26 mouse cellular contexts compared by ENCODE assay signal in the genomic region with DNA sequence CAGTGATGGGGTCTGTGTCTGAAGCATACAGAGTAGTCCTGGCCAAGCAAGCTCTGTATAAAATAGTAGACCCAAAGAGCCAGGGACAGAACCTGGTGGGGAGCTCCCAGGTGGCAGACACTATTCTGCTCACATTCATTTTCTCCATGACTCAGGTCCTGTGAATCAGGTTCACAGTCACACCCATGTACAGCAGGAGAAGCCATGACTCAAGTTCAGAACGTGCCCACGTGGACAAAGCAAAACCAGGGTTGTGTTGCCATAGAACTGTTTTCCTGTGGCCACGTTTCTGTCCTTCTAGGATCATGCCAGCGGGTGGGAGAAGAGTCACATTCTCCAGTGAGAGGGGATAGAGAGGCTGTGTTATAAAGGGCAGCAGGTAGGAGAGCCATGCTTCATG.
DNase-seq lines count a peak whose midpoint lies in the region; ATAC-seq and TF ChIP-seq lines count a peak whose summit lies in the region.
"Had no signal": no experiment of that assay in that cellular context is flagged by ENCODE, and none has a peak within 500 bp of the region (broad histone marks: within the 10 kb centered on the region; RNA-seq: fewer than 3 reads in every experiment).

No protein-coding gene starts in this region.

- H3K4me1 ChIP-seq in hindbrain, embryonic 16.5 days (ENCODE audit: control insufficient read depth, insufficient read depth, low read depth, low read length): no peaks in the 10 kb centered on the region
- H3K4me1 ChIP-seq in hindbrain, embryonic 14.5 days (replicated peaks; ENCODE audit: control insufficient read depth, insufficient read depth, low read length): no peaks in the 10 kb centered on the region
- no peaks in the 10 kb centered on the region for H3K4me1 ChIP-seq in midbrain, postnatal 0 days (ENCODE audit: insufficient read depth, low read length)
- H3K4me1 ChIP-seq in midbrain, embryonic 15.5 days: no peaks in the 10 kb centered on the region
- no peaks in the 10 kb centered on the region; the same call in 1 of the 2 replicates for H3K4me1 ChIP-seq in forebrain, embryonic 16.5 days (replicated peaks; ENCODE audit: control insufficient read depth, insufficient read depth, low read length)
- H3K4me1 ChIP-seq: embryonic facial prominence, embryonic 13.5 days; forebrain, embryonic 10.5 days; heart, embryonic 13.5 days; hindbrain, embryonic 10.5 days; liver, embryonic 12.5 days; megakaryocyte, embryonic 14.5 days had no signal

- no peak overlapping the region for H3K4me2 ChIP-seq in hindbrain, embryonic 16.5 days (ENCODE audit: low read length)
- no peak overlapping the region for H3K4me2 ChIP-seq in hindbrain, embryonic 14.5 days (replicated peaks)
- no peak overlapping the region for H3K4me2 ChIP-seq in midbrain, postnatal 0 days (ENCODE audit: low read depth, low read length, poor library complexity, severe bottlenecking)
- no peak overlapping the region for H3K4me2 ChIP-seq in midbrain, embryonic 15.5 days
- H3K4me2 ChIP-seq in forebrain, embryonic 16.5 days (ENCODE audit: low read length): no peak overlapping the region
- H3K4me2 ChIP-seq: embryonic facial prominence, embryonic 13.5 days; heart, embryonic 13.5 days; liver, embryonic 12.5 days; midbrain, embryonic 12.5 days had no signal

- H3K9ac ChIP-seq in hindbrain, embryonic 16.5 days (ENCODE audit: low read depth, low read length): no peak overlapping the region
- no peak overlapping the region for H3K9ac ChIP-seq in hindbrain, embryonic 14.5 days
- no peak overlapping the region for H3K9ac ChIP-seq in midbrain, postnatal 0 days (replicated peaks; ENCODE audit: low read length, poor library complexity, severe bottlenecking)
- no peak overlapping the region for H3K9ac ChIP-seq in midbrain, embryonic 15.5 days
- H3K9ac ChIP-seq in forebrain, embryonic 16.5 days (replicated peaks; ENCODE audit: low read depth, low read length): no peak overlapping the region
- H3K9ac ChIP-seq: embryonic facial prominence, embryonic 13.5 days; forebrain, postnatal 0 days; heart, embryonic 13.5 days; liver, embryonic 12.5 days; liver, postnatal 0 days; midbrain, embryonic 12.5 days had no signal

- intact Hi-C loops in left cerebral cortex, postnatal 25 days (cut with DNase I): no loop called here

- TF ChIP-seq CTCF in midbrain, postnatal 0 days (IDR thresholded peaks at IDR 0.05): peak; percentile 37

- no peak overlapping the region for H3K27ac ChIP-seq in hindbrain, embryonic 16.5 days (ENCODE audit: low read depth, low read length)
- no peak overlapping the region for H3K27ac ChIP-seq in hindbrain, embryonic 14.5 days
- H3K27ac ChIP-seq in midbrain, postnatal 0 days (ENCODE audit: low read depth, low read length): no peak overlapping the region
- no peak overlapping the region for H3K27ac ChIP-seq in midbrain, embryonic 15.5 days
- H3K27ac ChIP-seq in forebrain, embryonic 16.5 days (ENCODE audit: low read length): no peak overlapping the region
- H3K27ac ChIP-seq: embryonic facial prominence, embryonic 13.5 days; forebrain, embryonic 10.5 days; gastrocnemius, adult 2 months; heart, embryonic 13.5 days; hindbrain, embryonic 10.5 days; liver, embryonic 12.5 days; midbrain, embryonic 12.5 days had no signal

- ATAC-seq in hindbrain, embryonic 16.5 days: 0 out of 2 replicates have a peak, but pooled peaks have one; percentile 30
- ATAC-seq in hindbrain, embryonic 14.5 days (ENCODE audit: low FRiP score): no peak
- ATAC-seq in midbrain, postnatal 0 days (ENCODE audit: low FRiP score): no peak
- ATAC-seq in midbrain, embryonic 15.5 days (replicated peaks): no peak
- no peak for ATAC-seq in forebrain, embryonic 16.5 days
- ATAC-seq: CD4-positive, CD25-positive, alpha-beta regulatory T cell, adult 4 months; forebrain, postnatal 0 days; liver, embryonic 12.5 days; liver, postnatal 0 days had no signal

- no peaks in the 10 kb centered on the region for H3K27me3 ChIP-seq in hindbrain, embryonic 16.5 days (replicated peaks; ENCODE audit: control insufficient read depth, insufficient read depth, low read length)
- H3K27me3 ChIP-seq in hindbrain, embryonic 14.5 days (ENCODE audit: control insufficient read depth, insufficient read depth, low read length): no peaks in the 10 kb centered on the region
- no peaks in the 10 kb centered on the region for H3K27me3 ChIP-seq in midbrain, postnatal 0 days (ENCODE audit: insufficient read depth, low read length)
- no peaks in the 10 kb centered on the region for H3K27me3 ChIP-seq in midbrain, embryonic 15.5 days (replicated peaks)
- H3K27me3 ChIP-seq in forebrain, embryonic 16.5 days (replicated peaks; ENCODE audit: control insufficient read depth, insufficient read depth, low read length): no peaks in the 10 kb centered on the region
- H3K27me3 ChIP-seq: embryonic facial prominence, embryonic 13.5 days; liver, embryonic 12.5 days; megakaryocyte, embryonic 14.5 days had no signal

- no peaks in the 10 kb centered on the region for H3K9me3 ChIP-seq in hindbrain, embryonic 16.5 days (ENCODE audit: control insufficient read depth, low read length)
- no peaks in the 10 kb centered on the region for H3K9me3 ChIP-seq in hindbrain, embryonic 14.5 days (ENCODE audit: control insufficient read depth, low read length)
- no peaks in the 10 kb centered on the region for H3K9me3 ChIP-seq in midbrain, postnatal 0 days (ENCODE audit: low read length)
- no peaks in the 10 kb centered on the region for H3K9me3 ChIP-seq in midbrain, embryonic 15.5 days
- H3K9me3 ChIP-seq in forebrain, embryonic 16.5 days (ENCODE audit: control insufficient read depth, low read length): no peaks in the 10 kb centered on the region
- H3K9me3 ChIP-seq: embryonic facial prominence, embryonic 13.5 days; forebrain, embryonic 10.5 days; heart, embryonic 13.5 days; hindbrain, embryonic 10.5 days; liver, embryonic 12.5 days; midbrain, embryonic 12.5 days had no signal

- no peaks in the 10 kb centered on the region for H3K36me3 ChIP-seq in hindbrain, embryonic 16.5 days (ENCODE audit: control insufficient read depth, insufficient read depth, low read length)
- no peaks in the 10 kb centered on the region for H3K36me3 ChIP-seq in hindbrain, embryonic 14.5 days (replicated peaks; ENCODE audit: control insufficient read depth, insufficient read depth)
- no peaks in the 10 kb centered on the region for H3K36me3 ChIP-seq in midbrain, postnatal 0 days (ENCODE audit: insufficient read depth, low read length)
- H3K36me3 ChIP-seq in midbrain, embryonic 15.5 days (replicated peaks): no peaks in the 10 kb centered on the region
- no peaks in the 10 kb centered on the region for H3K36me3 ChIP-seq in forebrain, embryonic 16.5 days (ENCODE audit: control insufficient read depth, insufficient read depth)
- H3K36me3 ChIP-seq: embryonic facial prominence, embryonic 13.5 days; forebrain, embryonic 10.5 days; heart, embryonic 13.5 days; hindbrain, embryonic 10.5 days; liver, embryonic 12.5 days; midbrain, embryonic 12.5 days had no signal

- H3K4me3 ChIP-seq in hindbrain, embryonic 16.5 days (ENCODE audit: low read length): no peak overlapping the region
- H3K4me3 ChIP-seq in hindbrain, embryonic 14.5 days (replicated peaks; ENCODE audit: low read length): no peak overlapping the region
- H3K4me3 ChIP-seq in midbrain, postnatal 0 days (ENCODE audit: low read depth, low read length): no peak overlapping the region
- no peak overlapping the region for H3K4me3 ChIP-seq in midbrain, embryonic 15.5 days
- H3K4me3 ChIP-seq in forebrain, embryonic 16.5 days (replicated peaks; ENCODE audit: low read length): no peak overlapping the region
- H3K4me3 ChIP-seq: embryonic facial prominence, embryonic 13.5 days; forebrain, embryonic 10.5 days; gastrocnemius, adult 2 months; heart, embryonic 13.5 days; hindbrain, embryonic 10.5 days; liver, embryonic 12.5 days; megakaryocyte, embryonic 14.5 days; midbrain, embryonic 12.5 days had no signal

- whole genome bisulfite sequencing in hindbrain, embryonic 16.5 days: 72% methylated on average over 4 of the region's 4 CpGs
- 78% methylated on average over 4 of the region's 4 CpGs for WGBS in hindbrain, embryonic 14.5 days
- WGBS in midbrain, postnatal 0 days: 80% methylated on average over 4 of the region's 4 CpGs
- WGBS in midbrain, embryonic 15.5 days: 85% methylated on average over 4 of the region's 4 CpGs
- WGBS in forebrain, embryonic 16.5 days: 77% methylated on average over 4 of the region's 4 CpGs

- DNase-seq in hindbrain, embryonic 14.5 days (ENCODE audit: low spot score): no peak
- DNase-seq in left cerebral cortex, postnatal 25 days (ENCODE audit: low spot score in 2 of 2): peak; percentile 13 to 61
- DNase-seq in left cerebral cortex, adult 11 months (ENCODE audit: low spot score): no peak
- no peak for DNase-seq in midbrain, postnatal 0 days (ENCODE audit: low spot score)
- DNase-seq in brain, adult 2 months (ENCODE audit: low read depth, low spot score): peak; percentile 62
- DNase-seq: adrenal gland, postnatal 25 days; cerebellum, adult 18-20 months; cerebellum, postnatal 10 days; forebrain, postnatal 0 days; gastrocnemius, adult 2 months; heart, postnatal 14 days; kidney, adult 18-20 months; kidney, postnatal 4 days; left cerebral cortex, postnatal 4 days; liver, postnatal 0 days had no signal

Comparison
In these comparisons a context has a peak if more than half of its experiments do, and no peak if none do; other contexts are left out.
1. DNase-seq: peak in left cerebral cortex, postnatal 25 days (2 of 2) and brain, adult 2 months (single experiment); none in hindbrain, embryonic 14.5 days (single experiment), left cerebral cortex, adult 11 months (single experiment) and midbrain, postnatal 0 days (single experiment).